Mouse (Mus musculus) fat pad, adult 2 months (tissue): Measurements from ENCODE around the gene Wfdc9.
"Not testable (repeated sequence)": the region's sequence is repeated elsewhere in the genome, so short reads cannot be mapped to it uniquely, and the experiment has no call there.

ENCODE experiments used
- DNase-seq: peaks from one replicate; pipeline ENCODE4 v3.0.0-alpha.2; 2011; ENCODE audit warnings: low read depth, low spot score; ENCODE audit errors: extremely low read depth

Wfdc9 gene

GRCm38 (mm10) chr2:164621775-164622174, 34.6 kb downstream of the Wfdc9 start:
- no peak for DNase-seq

- no peak for DNase-seq
These were observed 37.3 kb downstream of the Wfdc9 start for GRCm38 (mm10) chr2:164619050-164619449.

GRCm38 (mm10) chr2:164615386-164615785, 41.0 kb downstream of the Wfdc9 start:
- no peak for DNase-seq

- not testable (repeated sequence) for DNase-seq
These were observed 42.9 kb downstream of the Wfdc9 start, which contains the start of the genes Wfdc6b and Wfdc8 for GRCm38 (mm10) chr2:164613471-164613870. Gene Wfdc6b (plus strand): TSS chr2:164613522. Gene Wfdc8 (minus strand): TSS chr2:164613626.

GRCm38 (mm10) chr2:164608781-164609180, 47.6 kb downstream of the Wfdc9 start:
- DNase-seq: no peak

- no peak for DNase-seq
These were observed 52.0 kb downstream of the Wfdc9 start for GRCm38 (mm10) chr2:164604411-164604810.

GRCm38 (mm10) chr2:164603482-164603881, 52.9 kb downstream of the Wfdc9 start:
- no peak for DNase-seq

GRCm38 (mm10) chr2:164600179-164600578, 56.2 kb downstream of the Wfdc9 start:
- DNase-seq: no peak
